Mouse (Mus musculus) liver, adult (tissue): ENCODE results near the gene Phf20.
A peak's percentile ranks its signal among the peaks of the same experiment; 100 is the strongest.

Experiments
- GATA4 ChIP-seq: IDR thresholded peaks from 2 replicates; pipeline ENCODE4 v1.6.1; 2014; ENCODE audit warnings: mild to moderate bottlenecking, low read length; ENCODE audit not compliant: insufficient replicate concordance

Gene Phf20

GRCm38 (mm10) chr2:156233275-156233948 lies 37.1 kb downstream of the Phf20 start:
- no peak for TF ChIP-seq GATA4

DNA sequence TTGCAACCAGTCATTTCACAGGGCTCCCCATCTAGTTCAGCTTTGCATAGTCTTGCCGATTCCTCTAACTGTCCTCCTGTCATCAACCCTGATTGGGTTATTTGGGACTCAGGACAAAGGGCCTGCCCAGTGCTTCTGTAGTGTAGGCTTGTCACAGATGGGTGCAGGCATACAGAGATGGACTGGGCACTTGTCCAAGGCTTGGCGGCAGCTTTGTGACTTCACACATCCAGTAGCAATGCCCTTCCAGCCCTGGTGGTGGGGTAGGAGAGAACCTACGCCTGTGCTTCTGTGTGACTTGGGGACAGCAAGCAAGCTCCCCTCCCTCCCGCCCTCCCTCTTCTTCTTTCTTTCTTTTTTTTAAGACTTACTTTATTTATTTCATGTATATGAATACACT lies 39.6 kb downstream of the Phf20 start:
- TF ChIP-seq GATA4: no peak

GRCm38 (mm10) chr2:156241662-156242061 lies 45.4 kb downstream of the Phf20 start:
- no peak for TF ChIP-seq GATA4

GRCm38 (mm10) chr2:156243011-156243410 lies 46.7 kb downstream of the Phf20 start:
- no peak for TF ChIP-seq GATA4

GRCm38 (mm10) chr2:156247599-156247998 lies 51.3 kb downstream of the Phf20 start:
- TF ChIP-seq GATA4: no peak

- TF ChIP-seq GATA4: no peak
Observed at GRCm38 (mm10) chr2:156250761-156251160, 54.5 kb downstream of the Phf20 start.

- TF ChIP-seq GATA4: no peak
Observed at GRCm38 (mm10) chr2:156251291-156251690, 55.0 kb downstream of the Phf20 start.

GRCm38 (mm10) chr2:156257051-156257450 lies 60.8 kb downstream of the Phf20 start:
- TF ChIP-seq GATA4: no peak; the same call in 1 of the 2 replicates

DNA sequence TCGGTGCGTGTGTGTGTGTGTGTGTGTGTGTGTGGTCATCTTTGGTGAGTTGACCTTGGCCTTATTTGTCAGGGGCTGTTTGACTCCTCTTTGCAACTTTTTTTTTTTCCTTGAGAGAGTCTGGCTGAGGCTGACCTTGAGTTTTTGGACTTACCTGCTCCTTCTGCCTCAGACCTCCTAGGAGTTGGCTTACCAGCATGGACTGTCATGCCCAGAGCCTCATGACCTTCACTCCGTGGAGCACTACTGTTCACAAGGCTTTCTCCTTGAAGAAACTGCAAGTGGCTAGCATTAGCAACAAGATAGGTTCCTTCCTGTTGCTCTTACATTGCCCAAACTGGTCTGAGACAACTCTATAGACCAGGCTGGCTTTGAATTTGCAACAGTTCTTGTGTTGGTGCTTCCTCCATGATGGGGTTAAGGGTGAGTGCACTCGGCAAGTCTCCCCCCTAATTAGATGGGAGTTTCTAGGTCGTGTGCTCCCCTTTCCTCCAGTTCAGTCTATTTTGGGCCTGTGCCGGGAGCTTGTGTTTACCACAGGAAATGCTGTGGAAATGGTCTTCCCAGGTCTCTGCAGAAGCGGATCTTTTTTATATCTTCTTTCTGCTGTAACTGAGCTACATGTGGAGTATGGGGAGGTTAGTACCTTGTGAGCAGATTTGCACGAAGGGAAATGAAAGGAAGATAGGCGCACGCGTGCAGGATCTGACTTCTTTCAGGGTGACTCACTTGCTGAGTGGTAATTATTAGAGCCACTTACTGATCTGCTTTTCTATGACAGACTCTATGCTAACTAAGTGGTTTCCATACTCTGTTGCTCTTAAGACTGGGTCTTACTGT lies 61.9 kb downstream of the Phf20 start:
- TF ChIP-seq GATA4: peak; percentile 20; the same call in 1 of the 2 replicates

DNA sequence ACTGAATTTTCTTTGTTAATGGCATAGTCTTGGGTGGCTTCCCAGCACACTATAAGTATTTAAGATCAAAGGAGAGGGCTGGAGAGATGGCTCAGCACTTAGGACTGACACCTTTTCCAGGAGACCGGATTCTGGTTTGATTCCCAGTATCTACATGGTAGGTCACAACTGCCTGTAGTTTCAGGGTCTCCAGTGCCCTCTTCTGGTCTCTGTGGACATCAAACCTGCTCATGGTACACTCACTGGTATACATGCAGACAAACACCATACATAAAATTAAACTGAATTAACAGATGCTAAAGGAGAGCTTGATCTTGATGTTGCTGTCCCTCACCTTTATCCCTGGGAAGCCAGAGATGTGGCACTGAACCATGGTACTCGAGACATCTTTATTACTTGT lies 64.7 kb downstream of the Phf20 start:
- TF ChIP-seq GATA4: no peak

- no peak for TF ChIP-seq GATA4
Observed at GRCm38 (mm10) chr2:156263204-156263893, 67.1 kb downstream of the Phf20 start.

DNA sequence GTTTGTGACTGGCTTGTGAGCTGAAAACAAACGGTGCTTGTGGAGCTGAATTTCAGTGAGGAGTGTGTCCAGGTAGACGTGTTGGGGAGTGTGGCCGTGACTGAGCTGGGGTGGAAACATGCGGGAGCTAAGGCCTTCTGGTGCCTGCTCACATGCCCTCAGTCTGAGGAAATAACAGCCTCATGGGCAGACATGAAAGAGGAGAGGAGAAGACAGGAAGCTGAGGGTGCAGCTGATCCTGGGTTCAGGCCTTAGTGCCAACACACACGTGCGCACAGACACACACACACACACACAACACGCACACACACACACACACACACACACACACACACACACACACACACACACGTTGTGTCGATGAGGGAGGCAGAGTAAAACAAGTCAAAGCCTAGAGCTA lies 71.4 kb downstream of the Phf20 start:
- no peak for TF ChIP-seq GATA4

DNA sequence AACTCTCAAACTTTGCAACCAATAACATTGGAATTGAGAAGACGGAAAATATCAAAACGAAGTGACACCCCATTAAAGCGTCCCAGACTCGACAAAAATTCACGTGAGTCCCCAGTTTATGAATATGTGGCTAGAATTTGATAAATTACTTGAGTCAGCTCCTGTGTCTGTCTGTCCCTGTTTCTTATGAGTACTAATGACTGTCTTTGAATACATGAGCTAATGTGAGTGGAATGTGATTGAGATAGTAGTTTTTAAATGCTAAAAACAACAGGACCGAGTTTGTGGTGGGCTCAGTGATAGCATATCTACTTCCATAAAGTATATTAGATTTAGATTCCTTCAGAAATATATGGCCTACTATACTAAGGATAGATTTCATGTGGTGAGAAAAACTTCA lies 76.3 kb downstream of the Phf20 start:
- TF ChIP-seq GATA4: no peak

DNA sequence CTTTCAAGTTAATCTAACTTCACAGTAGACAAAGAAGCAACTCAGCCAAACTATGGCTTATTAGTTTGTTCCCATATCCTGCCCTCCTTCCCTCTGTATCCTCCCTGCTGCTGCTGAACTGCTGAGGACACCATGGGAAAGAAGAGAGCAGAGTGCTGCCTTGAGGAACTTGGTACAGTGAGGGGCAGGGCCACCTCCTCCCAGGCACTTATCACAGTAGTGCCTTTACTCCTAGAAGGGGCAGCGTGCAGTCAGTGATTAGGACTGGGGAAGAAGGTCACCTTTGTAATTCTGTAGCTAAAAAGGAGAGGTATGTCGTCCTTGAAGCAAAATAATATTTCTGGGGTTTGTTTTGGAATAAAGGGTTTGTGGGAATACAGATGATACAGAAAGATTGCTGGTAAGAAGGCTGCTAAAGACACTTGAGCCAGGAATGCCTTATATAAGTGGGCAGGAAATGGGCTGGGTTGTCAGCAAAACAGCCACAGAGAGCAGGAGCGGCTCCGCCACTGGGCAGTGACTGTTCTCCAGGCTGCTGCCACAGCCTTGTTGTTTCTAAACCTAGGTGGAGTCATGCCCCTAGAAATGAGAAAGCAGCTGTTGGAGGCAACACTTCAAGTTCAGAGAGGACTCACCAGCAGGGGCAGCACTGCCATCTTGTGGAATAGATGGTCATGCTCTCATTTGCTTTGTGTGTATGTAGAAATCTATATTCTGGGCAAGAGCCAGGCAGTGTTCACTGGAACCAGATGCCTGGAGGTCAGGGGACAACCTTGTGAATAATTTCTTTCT lies 82.2 kb downstream of the Phf20 start:
- TF ChIP-seq GATA4: no peak

DNA sequence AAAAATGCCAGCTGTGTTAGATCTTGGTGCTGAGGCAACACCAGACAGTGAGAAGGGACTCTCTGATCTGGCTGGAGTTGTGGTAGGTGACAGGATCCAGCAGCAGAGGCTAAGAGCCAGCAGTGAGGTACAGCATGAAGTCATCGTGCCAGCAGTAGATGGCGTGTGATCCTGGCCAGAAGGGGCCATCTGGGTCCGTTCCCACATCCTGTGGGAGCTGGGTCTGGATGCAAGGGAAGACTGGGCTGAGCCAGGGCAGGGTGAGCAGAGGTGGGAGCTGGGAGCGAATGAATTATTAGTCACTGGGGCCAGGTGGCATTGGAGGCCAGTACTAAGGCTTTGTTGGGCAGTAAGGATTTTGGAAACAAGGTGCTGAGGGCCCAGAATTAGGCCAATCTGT lies 85.0 kb downstream of the Phf20 start:
- no peak for TF ChIP-seq GATA4
